Mouse (Mus musculus): ENCODE measurements around the gene Nufip1. TPM values are rescaled to one million over a fixed set of nuclear protein-coding genes. Genes with fewer than 3 reads are reported as not detected.

Nufip1 gene
- polyA plus RNA-seq, 1 experiment from 2014 or later = 8.1 TPM

- H3K9ac ChIP-seq (ENCODE audit: low read length) = 0 out of 2 replicates have a peak overlapping the region, but pooled peaks have one; percentile 9
- peak overlapping the region; percentile 57 for H3K4me2 ChIP-seq (ENCODE audit: low read length)
- 0 out of 2 replicates have a peak, but pooled peaks cover 4% of the 10 kb centered on the region for H3K27me3 ChIP-seq (ENCODE audit: control insufficient read depth, insufficient read depth, low read length)
- 0 out of 2 replicates have a peak, but pooled peaks have one; percentile 26 for ATAC-seq (ENCODE audit: insufficient number of reproducible peaks, insufficient read depth, low FRiP score, low read depth)
- peaks cover 6 to 9% of the 10 kb centered on the region in 2 experiments; a peak in 2 of 4 replicates for H3K4me1 ChIP-seq (ENCODE audit: control insufficient read depth in 2 of 2, insufficient read depth in 2 of 2, low read length in 2 of 2)
- peak overlapping the region; percentile 6 to 17 for H3K4me3 ChIP-seq (ENCODE audit: control insufficient read depth in 1 of 2, insufficient read depth in 1 of 2, low read depth in 1 of 2, low read length in 2 of 2)
- no peaks in the 10 kb centered on the region for H3K9me3 ChIP-seq (ENCODE audit: control insufficient read depth, low read length)
- no peak overlapping the region for H3K27ac ChIP-seq (replicated peaks in 1 of 2; ENCODE audit: control insufficient read depth in 1 of 2, insufficient read depth in 1 of 2, low read depth in 2 of 2, low read length in 2 of 2)
- 13% methylated on average over 32 of the region's 32 CpGs for WGBS
- no peaks in the 10 kb centered on the region for H3K36me3 ChIP-seq (ENCODE audit: control insufficient read depth, insufficient read depth, low read length)
These were observed 54.4 kb downstream of the Nufip1 start for GRCm38 (mm10) chr14:76164904-76165755.

DNA sequence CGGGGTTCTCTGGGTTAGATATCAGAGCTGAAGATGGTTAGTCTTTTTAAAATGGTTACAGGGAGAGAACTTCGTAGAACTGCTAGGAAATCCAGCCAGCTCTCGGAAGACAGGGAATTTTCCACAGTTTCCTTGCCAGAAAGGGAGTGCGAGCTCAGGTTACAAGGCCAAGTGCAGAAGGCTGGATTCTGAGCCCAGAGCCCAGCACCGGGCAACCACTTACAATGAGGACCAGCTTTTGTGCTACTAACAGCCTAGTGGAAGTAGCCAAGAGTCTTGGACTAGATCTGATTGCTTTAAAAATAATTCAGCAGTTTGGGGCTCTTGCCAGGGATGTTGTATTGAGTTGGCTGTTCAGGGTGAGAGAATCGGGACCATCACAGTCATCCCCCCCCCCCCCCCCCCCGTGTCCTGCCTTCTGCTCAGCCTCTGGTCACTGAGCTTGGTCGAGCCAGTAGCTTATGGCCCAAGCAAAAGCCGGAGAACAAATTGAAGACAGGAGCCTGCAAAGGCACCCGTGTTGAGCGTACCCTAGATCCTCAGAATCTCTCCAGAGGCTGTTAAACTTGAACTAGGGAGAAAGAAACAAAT lies 59.3 kb downstream of the Nufip1 start:
- Histone ChIP-seq H3K27me3 (ENCODE audit: control insufficient read depth, insufficient read depth, low read length) (0 out of 2 replicates have a peak, but pooled peaks cover under 1% of the 10 kb centered on the region), H3K9me3 (ENCODE audit: control insufficient read depth, low read length) (no peaks in the 10 kb centered on the region), H3K9ac (ENCODE audit: low read length) (no peak overlapping the region), H3K4me1 (ENCODE audit: control insufficient read depth in 2 of 2, insufficient read depth in 2 of 2, low read length in 2 of 2) (peaks cover 2 to 6% of the 10 kb centered on the region in 2 experiments; a peak in 2 of 4 replicates), H3K27ac (replicated peaks in 1 of 2; ENCODE audit: control insufficient read depth in 1 of 2, insufficient read depth in 1 of 2, low read depth in 2 of 2, low read length in 2 of 2) (no peak overlapping the region), H3K36me3 (ENCODE audit: control insufficient read depth, insufficient read depth, low read length) (no peaks in the 10 kb centered on the region), H3K4me3 (ENCODE audit: control insufficient read depth in 1 of 2, insufficient read depth in 1 of 2, low read depth in 1 of 2, low read length in 2 of 2) (no peak overlapping the region), H3K4me2 (ENCODE audit: low read length) (no peak overlapping the region)
- 58% methylated on average over 11 of the region's 11 CpGs for WGBS
- no peak for ATAC-seq (ENCODE audit: insufficient number of reproducible peaks, insufficient read depth, low FRiP score, low read depth)

DNA sequence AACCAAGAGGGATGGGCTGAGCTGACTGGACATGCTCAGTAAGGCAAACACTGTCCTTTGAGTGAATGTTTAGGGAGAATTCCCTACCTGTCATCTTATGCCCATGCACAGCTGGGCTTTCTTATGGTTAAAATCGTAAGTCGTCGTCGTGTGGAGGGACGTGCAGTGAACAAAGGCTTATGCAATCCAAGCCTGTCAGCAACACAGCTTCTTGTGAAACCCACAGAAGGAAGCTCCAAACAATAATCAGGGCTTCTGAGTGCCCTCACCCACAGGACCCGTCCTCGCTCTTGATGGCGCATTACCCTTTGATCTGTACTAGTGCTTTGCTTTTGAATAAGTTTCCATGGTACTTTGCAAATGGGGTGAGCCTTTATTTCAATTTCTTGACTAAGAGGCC lies 60.6 kb downstream of the Nufip1 start:
- WGBS = 81% methylated on average over 8 of the region's 8 CpGs
- Histone ChIP-seq H3K4me3 (ENCODE audit: control insufficient read depth in 1 of 2, insufficient read depth in 1 of 2, low read depth in 1 of 2, low read length in 2 of 2) (no peak overlapping the region), H3K4me2 (ENCODE audit: low read length) (no peak overlapping the region), H3K36me3 (ENCODE audit: control insufficient read depth, insufficient read depth, low read length) (no peaks in the 10 kb centered on the region), H3K27me3 (ENCODE audit: control insufficient read depth, insufficient read depth, low read length) (no peaks in the 10 kb centered on the region), H3K9ac (ENCODE audit: low read length) (no peak overlapping the region), H3K9me3 (ENCODE audit: control insufficient read depth, low read length) (no peaks in the 10 kb centered on the region), H3K4me1 (ENCODE audit: control insufficient read depth in 2 of 2, insufficient read depth in 2 of 2, low read length in 2 of 2) (no peaks in the 10 kb centered on the region), H3K27ac (replicated peaks in 1 of 2; ENCODE audit: control insufficient read depth in 1 of 2, insufficient read depth in 1 of 2, low read depth in 2 of 2, low read length in 2 of 2) (no peak overlapping the region)
- no peak for ATAC-seq (ENCODE audit: insufficient number of reproducible peaks, insufficient read depth, low FRiP score, low read depth)

GRCm38 (mm10) chr14:76174328-76174727 lies 63.6 kb downstream of the Nufip1 start:
- Histone ChIP-seq H3K27me3 (ENCODE audit: control insufficient read depth, insufficient read depth, low read length) (no peaks in the 10 kb centered on the region), H3K4me2 (ENCODE audit: low read length) (no peak overlapping the region), H3K36me3 (ENCODE audit: control insufficient read depth, insufficient read depth, low read length) (no peaks in the 10 kb centered on the region), H3K4me1 (ENCODE audit: control insufficient read depth in 2 of 2, insufficient read depth in 2 of 2, low read length in 2 of 2) (no peaks in the 10 kb centered on the region), H3K27ac (replicated peaks in 1 of 2; ENCODE audit: control insufficient read depth in 1 of 2, insufficient read depth in 1 of 2, low read depth in 2 of 2, low read length in 2 of 2) (no peak overlapping the region), H3K4me3 (ENCODE audit: control insufficient read depth in 1 of 2, insufficient read depth in 1 of 2, low read depth in 1 of 2, low read length in 2 of 2) (no peak overlapping the region), H3K9ac (ENCODE audit: low read length) (no peak overlapping the region), H3K9me3 (ENCODE audit: control insufficient read depth, low read length) (no peaks in the 10 kb centered on the region)
- no peak for ATAC-seq (ENCODE audit: insufficient number of reproducible peaks, insufficient read depth, low FRiP score, low read depth)
- WGBS = 85% methylated on average over 7 of the region's 7 CpGs

DNA sequence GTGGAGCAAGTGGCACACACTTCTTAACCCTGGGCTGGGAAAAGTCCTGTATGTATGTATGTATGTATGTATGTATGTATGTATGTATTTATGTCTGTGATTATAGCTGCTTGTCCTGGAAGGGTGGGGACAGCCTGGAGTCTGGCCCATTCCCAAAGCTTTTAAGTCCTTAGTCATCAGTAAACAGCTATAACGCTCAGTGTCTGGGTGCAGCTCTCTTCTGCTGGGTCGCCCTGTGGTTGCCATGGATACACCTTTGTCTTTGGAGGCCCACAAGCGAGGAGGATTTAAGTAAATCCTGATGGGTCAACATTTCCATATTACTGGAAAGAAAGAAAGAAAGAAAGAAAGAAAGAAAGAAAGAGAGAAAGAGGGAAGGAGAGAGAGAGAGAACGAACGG lies 65.1 kb downstream of the Nufip1 start:
- WGBS = 56% methylated on average over 5 of the region's 5 CpGs

DNA sequence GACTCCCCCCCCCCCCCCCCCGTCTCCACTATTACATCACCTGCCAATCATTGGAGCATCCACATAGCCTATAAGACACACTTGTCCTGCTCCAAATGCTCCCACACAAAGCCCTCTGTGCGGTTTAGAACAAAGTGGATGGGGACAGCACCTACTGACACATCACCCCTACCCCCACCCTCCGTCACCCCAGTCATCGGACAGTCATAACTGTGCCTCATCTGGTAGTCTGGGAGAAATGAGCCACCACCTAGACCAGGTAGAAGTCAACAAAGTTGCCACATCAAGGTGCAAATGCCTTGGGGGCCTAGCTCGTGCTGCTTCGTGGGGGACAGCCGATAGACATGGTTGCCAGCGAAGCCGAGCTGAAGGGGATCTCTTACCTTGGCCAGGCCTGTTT lies 66.5 kb downstream of the Nufip1 start:
- H3K9me3 ChIP-seq (ENCODE audit: control insufficient read depth, low read length) = no peaks in the 10 kb centered on the region
- no peak overlapping the region for H3K4me2 ChIP-seq (ENCODE audit: low read length)
- H3K36me3 ChIP-seq (ENCODE audit: control insufficient read depth, insufficient read depth, low read length) = no peaks in the 10 kb centered on the region
- WGBS = 89% methylated on average over 9 of the region's 9 CpGs
- no peak overlapping the region for H3K27ac ChIP-seq (replicated peaks in 1 of 2; ENCODE audit: control insufficient read depth in 1 of 2, insufficient read depth in 1 of 2, low read depth in 2 of 2, low read length in 2 of 2)
- H3K27me3 ChIP-seq (ENCODE audit: control insufficient read depth, insufficient read depth, low read length) = no peaks in the 10 kb centered on the region
- H3K9ac ChIP-seq (ENCODE audit: low read length) = no peak overlapping the region
- no peaks in the 10 kb centered on the region for H3K4me1 ChIP-seq (ENCODE audit: control insufficient read depth in 2 of 2, insufficient read depth in 2 of 2, low read length in 2 of 2)
- no peak for ATAC-seq (ENCODE audit: insufficient number of reproducible peaks, insufficient read depth, low FRiP score, low read depth)
- H3K4me3 ChIP-seq (ENCODE audit: control insufficient read depth in 1 of 2, insufficient read depth in 1 of 2, low read depth in 1 of 2, low read length in 2 of 2) = no peak overlapping the region

More for the DNA sequence above, 65.1 kb downstream of the Nufip1 start:
- H3K27me3 ChIP-seq (ENCODE audit: control insufficient read depth, insufficient read depth, low read length) = no peaks in the 10 kb centered on the region
- H3K9ac ChIP-seq (ENCODE audit: low read length) = no peak overlapping the region
- H3K4me2 ChIP-seq (ENCODE audit: low read length) = no peak overlapping the region
- no peaks in the 10 kb centered on the region for H3K4me1 ChIP-seq (ENCODE audit: control insufficient read depth in 2 of 2, insufficient read depth in 2 of 2, low read length in 2 of 2)
- no peak for ATAC-seq (ENCODE audit: insufficient number of reproducible peaks, insufficient read depth, low FRiP score, low read depth)
- H3K4me3 ChIP-seq (ENCODE audit: control insufficient read depth in 1 of 2, insufficient read depth in 1 of 2, low read depth in 1 of 2, low read length in 2 of 2) = no peak overlapping the region
- no peaks in the 10 kb centered on the region for H3K9me3 ChIP-seq (ENCODE audit: control insufficient read depth, low read length)
- H3K27ac ChIP-seq (replicated peaks in 1 of 2; ENCODE audit: control insufficient read depth in 1 of 2, insufficient read depth in 1 of 2, low read depth in 2 of 2, low read length in 2 of 2) = no peak overlapping the region
- no peaks in the 10 kb centered on the region for H3K36me3 ChIP-seq (ENCODE audit: control insufficient read depth, insufficient read depth, low read length)

GRCm38 (mm10) chr14:76178447-76178846 lies 67.8 kb downstream of the Nufip1 start:
- no peaks in the 10 kb centered on the region for H3K4me1 ChIP-seq (ENCODE audit: control insufficient read depth in 2 of 2, insufficient read depth in 2 of 2, low read length in 2 of 2)
- H3K27me3 ChIP-seq (ENCODE audit: control insufficient read depth, insufficient read depth, low read length) = no peaks in the 10 kb centered on the region
- no peaks in the 10 kb centered on the region for H3K9me3 ChIP-seq (ENCODE audit: control insufficient read depth, low read length)
- H3K36me3 ChIP-seq (ENCODE audit: control insufficient read depth, insufficient read depth, low read length) = no peaks in the 10 kb centered on the region
- no peak overlapping the region for H3K4me2 ChIP-seq (ENCODE audit: low read length)
- no peak overlapping the region for H3K9ac ChIP-seq (ENCODE audit: low read length)
- no peak overlapping the region for H3K4me3 ChIP-seq (ENCODE audit: control insufficient read depth in 1 of 2, insufficient read depth in 1 of 2, low read depth in 1 of 2, low read length in 2 of 2)
- ATAC-seq (ENCODE audit: insufficient number of reproducible peaks, insufficient read depth, low FRiP score, low read depth) = no peak
- 80% methylated on average over 2 of the region's 2 CpGs for WGBS
- H3K27ac ChIP-seq (replicated peaks in 1 of 2; ENCODE audit: control insufficient read depth in 1 of 2, insufficient read depth in 1 of 2, low read depth in 2 of 2, low read length in 2 of 2) = no peak overlapping the region

Measured in heart, embryonic 14.5 days (tissue).